Mouse (Mus musculus) liver, embryonic 13.5 days (tissue): ENCODE measurements around the gene Nav2. TPM values are rescaled to one million over a fixed set of nuclear protein-coding genes. Genes with fewer than 3 reads are reported as not detected.
A peak's percentile ranks its signal among the peaks of the same experiment; 100 is the strongest.

Experiments
- ATAC-seq: fragments of 200-750 bp; cut with Nextera tagmentation; 2 replicates; pipeline ENCODE4 v1.8.0; 2017; ENCODE audit warnings: low read depth, mild to moderate bottlenecking, moderate number of reproducible peaks, moderate library complexity
- DNase-seq: peaks from one replicate; pipeline ENCODE4 v3.0.0; 2022
- H3K27ac ChIP-seq: fragments of 300-500 bp; sonication (generic); 2 replicates; pipeline ENCODE4 v1.5.1; 2015; ENCODE audit warnings: moderate library complexity, mild to moderate bottlenecking, inconsistent platforms
- H3K27me3 ChIP-seq: fragments of 300-500 bp; sonication (generic); 2 replicates; pipeline ENCODE4 v1.6.1; 2015; ENCODE audit warnings: mild to moderate bottlenecking, inconsistent platforms
- H3K36me3 ChIP-seq: fragments of 300-500 bp; sonication (generic); 2 replicates; pipeline ENCODE4 v1.6.1; 2015; ENCODE audit warnings: mild to moderate bottlenecking, inconsistent platforms
- H3K4me1 ChIP-seq: fragments of 300-500 bp; sonication (generic); replicated peaks from 2 replicates; pipeline ENCODE4 v1.6.1; 2015; ENCODE audit warnings: inconsistent platforms
- H3K4me2 ChIP-seq: fragments of 300-500 bp; sonication (generic); 2 replicates; pipeline ENCODE4 v1.6.1; 2015; ENCODE audit warnings: inconsistent platforms, mild to moderate bottlenecking, moderate library complexity
- H3K4me3 ChIP-seq: fragments of 300-500 bp; sonication (generic); replicated peaks from 2 replicates; pipeline ENCODE4 v1.5.1; 2015; ENCODE audit warnings: mild to moderate bottlenecking, inconsistent platforms
- H3K9ac ChIP-seq: fragments of 300-500 bp; sonication (generic); 2 replicates; pipeline ENCODE4 v1.6.1; 2015; ENCODE audit warnings: mild to moderate bottlenecking, inconsistent platforms
- H3K9me3 ChIP-seq: fragments of 300-500 bp; sonication (generic); replicated peaks from 2 replicates; pipeline ENCODE4 v1.6.1; 2016; ENCODE audit warnings: inconsistent platforms
- WGBS: fragments of 180-500 bp; shearing (Covaris S2); methylation state at CpG from one replicate; pipeline ENCODE4 v1.1.7; 2015; ENCODE audit not compliant: insufficient replicate concordance; 5-methylcytosine and 5-hydroxymethylcytosine counted together
- polyA plus RNA-seq: library from polyadenylated mRNA; unstranded; fragments of >200 nt; fragmentation: Nextera tagmentation; extraction: Ambion mirVana; gene quantifications from 2 replicates; pipeline ENCODE4 v1.2.1, GENCODE M21; 2015

Nav2 gene
- polyA plus RNA-seq, 1 experiment from 2014 or later = 1.8 TPM

DNA sequence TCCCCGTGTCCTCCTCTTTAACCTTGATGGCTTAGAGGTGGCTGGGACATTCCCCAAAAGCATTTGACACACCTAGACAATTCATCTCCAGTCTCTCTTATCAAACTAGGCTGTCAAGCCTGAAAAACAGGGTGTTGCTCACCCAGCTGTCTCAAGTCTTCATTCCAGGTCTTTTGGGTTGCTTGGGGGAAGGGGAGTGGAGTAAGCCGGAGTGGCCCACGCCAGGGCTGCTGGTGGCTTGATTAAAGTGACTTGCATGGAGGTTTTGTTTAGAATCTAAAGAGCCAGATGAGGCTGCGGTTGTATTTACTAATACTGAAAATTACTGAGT is 614.6 kb downstream of the Nav2 start:
- Histone ChIP-seq H3K9ac (peak overlapping the region; percentile 43; the same call in 1 of the 2 replicates), H3K27me3 (peaks cover 21% of the 10 kb centered on the region), H3K4me1 (peaks cover 39% of the 10 kb centered on the region), H3K4me3 (peak overlapping the region; percentile 35), H3K4me2 (peak overlapping the region; percentile 46), H3K27ac (peak overlapping the region; percentile 50; the same call in 1 of the 2 replicates), H3K36me3 (no peaks in the 10 kb centered on the region), H3K9me3 (no peaks in the 10 kb centered on the region)
- ATAC-seq = no peak; the same call in 1 of the 2 replicates
- DNase-seq = no peak
- WGBS = 27% methylated on average over 4 of the region's 4 CpGs

DNA sequence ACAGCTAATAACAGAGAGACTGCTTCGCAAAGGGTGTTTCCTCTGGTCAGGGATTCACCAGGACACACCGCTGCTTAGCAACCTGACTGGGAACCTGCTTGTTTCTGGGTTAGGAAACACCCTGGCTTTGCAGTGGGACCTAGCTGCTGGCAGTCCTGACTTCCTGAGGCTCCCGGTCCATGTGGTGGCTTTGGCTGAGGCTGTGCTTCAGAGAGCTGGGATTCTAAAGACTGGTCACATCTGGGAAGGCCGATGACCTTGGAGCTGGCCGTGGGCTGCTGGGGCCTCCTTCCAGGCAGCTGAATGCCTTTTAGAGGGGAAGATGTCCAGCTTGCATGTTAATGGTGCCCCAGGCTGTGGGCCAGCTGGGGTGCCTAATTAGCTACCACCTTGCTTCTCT is 615.2 kb downstream of the Nav2 start:
- 40% methylated on average over 5 of the region's 5 CpGs for WGBS
- DNase-seq (no peak), ATAC-seq (no peak)
- Histone ChIP-seq H3K9me3 (no peaks in the 10 kb centered on the region), H3K36me3 (no peaks in the 10 kb centered on the region), H3K4me2 (peak overlapping the region; percentile 46), H3K4me3 (peak overlapping the region; percentile 35), H3K27ac (no peak overlapping the region), H3K9ac (no peak overlapping the region; the same call in 1 of the 2 replicates), H3K27me3 (peaks cover 21% of the 10 kb centered on the region), H3K4me1 (peaks cover 43% of the 10 kb centered on the region)

DNA sequence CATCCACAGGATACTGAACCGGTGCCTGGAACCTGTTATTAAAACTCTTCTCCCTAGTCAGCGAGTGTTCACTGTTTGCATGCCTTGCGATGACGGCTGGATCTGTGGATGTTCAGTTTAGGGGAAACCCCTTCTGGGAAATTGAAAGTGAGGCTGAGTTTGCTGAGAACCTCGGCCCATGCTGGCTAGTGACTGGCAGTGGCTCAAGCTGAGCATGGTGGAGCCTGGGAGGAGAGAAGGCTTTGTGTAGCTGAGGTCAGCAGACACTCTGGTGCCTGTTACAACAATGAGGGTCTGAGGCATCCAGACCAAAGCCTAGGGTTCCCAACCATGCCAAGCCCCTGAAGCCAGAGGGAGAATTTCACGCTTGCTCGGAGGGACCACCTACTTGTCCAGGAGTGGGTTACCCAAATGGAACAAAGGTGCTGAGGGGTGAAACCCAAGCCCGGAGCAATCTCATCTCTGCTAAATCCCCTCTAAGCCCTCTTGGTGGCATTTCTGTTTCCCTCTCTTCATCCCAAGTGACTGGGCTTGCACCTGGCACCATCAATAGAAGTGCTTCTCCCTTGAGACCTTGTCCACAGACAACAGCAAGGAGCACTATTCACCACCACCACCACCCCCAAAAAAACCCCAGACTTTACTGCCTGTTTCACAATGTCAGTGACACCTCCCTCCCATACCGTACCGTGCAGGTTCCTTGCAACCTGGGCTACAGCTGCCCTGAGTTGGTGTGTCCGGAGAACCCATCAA is 617.0 kb downstream of the Nav2 start:
- no peak overlapping the region for H3K27ac ChIP-seq

DNA sequence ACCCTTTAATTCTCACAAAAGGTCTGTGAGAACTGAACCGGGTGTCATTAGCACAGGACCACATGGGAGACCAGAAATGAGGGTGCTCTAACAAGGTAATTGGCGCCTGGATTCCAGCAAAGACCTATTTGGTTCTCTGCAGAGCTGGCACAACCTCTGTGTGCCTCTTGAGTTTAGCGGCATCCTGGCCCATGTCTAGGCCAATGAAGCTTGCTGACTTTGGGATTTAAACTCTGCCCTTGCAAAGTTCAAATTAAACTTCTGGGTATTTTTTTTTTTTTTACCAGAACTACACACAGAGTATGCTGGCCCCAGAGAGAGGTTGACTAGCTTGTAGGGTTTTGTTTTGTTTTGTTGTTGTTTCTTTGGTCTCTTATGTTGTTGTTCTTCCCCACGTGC is 617.6 kb downstream of the Nav2 start:
- Histone ChIP-seq H3K27ac (no peak overlapping the region), H3K4me1 (peaks cover 31% of the 10 kb centered on the region), H3K9me3 (no peaks in the 10 kb centered on the region), H3K9ac (no peak overlapping the region), H3K36me3 (no peaks in the 10 kb centered on the region), H3K27me3 (peaks cover 17% of the 10 kb centered on the region), H3K4me3 (no peak overlapping the region), H3K4me2 (no peak overlapping the region)
- WGBS = 58% methylated on average over 4 of the region's 4 CpGs
- ATAC-seq = no peak
- DNase-seq = no peak

More for the DNA sequence above, 617.0 kb downstream of the Nav2 start:
- Histone ChIP-seq H3K9me3 (no peaks in the 10 kb centered on the region), H3K4me1 (peaks cover 37% of the 10 kb centered on the region), H3K4me3 (no peak overlapping the region), H3K36me3 (no peaks in the 10 kb centered on the region), H3K4me2 (no peak overlapping the region), H3K27me3 (peaks cover 21% of the 10 kb centered on the region), H3K9ac (no peak overlapping the region)
- 60% methylated on average over 11 of the region's 11 CpGs for WGBS
- no peak for ATAC-seq
- no peak for DNase-seq

DNA sequence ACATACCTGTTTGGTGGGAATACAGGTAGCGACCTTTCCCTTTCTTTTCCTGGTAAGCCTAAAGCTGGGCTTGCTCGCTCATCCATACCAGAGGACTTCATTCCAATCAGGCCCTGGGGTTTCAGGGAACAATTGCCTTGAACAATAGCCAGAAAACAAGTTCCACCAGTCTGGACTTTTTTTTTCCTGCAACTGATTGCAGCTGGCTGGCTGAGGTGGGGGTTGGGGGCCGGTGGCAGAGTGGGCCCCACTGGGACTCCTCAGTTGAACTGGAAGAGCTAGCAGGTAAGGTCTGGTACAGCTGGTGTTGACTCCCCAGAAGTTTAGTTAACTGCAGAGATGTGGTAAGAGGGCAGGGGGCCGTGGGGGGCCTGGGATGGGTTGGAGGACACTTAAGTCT is 619.0 kb downstream of the Nav2 start:
- Histone ChIP-seq H3K27ac (no peak overlapping the region), H3K9me3 (no peaks in the 10 kb centered on the region), H3K27me3 (peaks cover 4% of the 10 kb centered on the region; the same call in 1 of the 2 replicates), H3K4me3 (no peak overlapping the region), H3K4me2 (no peak overlapping the region), H3K4me1 (peaks cover 20% of the 10 kb centered on the region), H3K36me3 (no peaks in the 10 kb centered on the region), H3K9ac (no peak overlapping the region)
- ATAC-seq (no peak), DNase-seq (no peak)
- 35% methylated on average over 4 of the region's 4 CpGs for WGBS

DNA sequence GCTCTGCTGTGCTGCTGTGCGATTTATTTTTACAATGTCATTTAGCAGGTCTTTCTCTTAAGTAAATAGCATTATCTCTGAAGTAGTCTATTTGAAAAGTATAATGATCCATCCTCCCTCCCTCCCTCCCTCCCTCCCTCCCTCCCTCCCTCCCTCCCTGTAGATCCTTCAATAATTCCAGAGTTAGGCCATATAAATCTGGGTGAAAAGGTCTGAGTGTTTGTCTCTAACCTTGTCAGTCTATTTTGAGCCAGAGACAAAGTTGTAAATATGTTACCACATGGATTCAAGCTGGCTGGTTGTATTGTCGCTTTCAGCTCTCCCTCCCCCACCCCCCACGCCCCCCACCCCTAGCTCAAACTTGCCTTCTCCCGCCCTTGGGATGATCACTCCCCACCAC is 619.4 kb downstream of the Nav2 start:
- H3K4me3 ChIP-seq = no peak overlapping the region

DNA sequence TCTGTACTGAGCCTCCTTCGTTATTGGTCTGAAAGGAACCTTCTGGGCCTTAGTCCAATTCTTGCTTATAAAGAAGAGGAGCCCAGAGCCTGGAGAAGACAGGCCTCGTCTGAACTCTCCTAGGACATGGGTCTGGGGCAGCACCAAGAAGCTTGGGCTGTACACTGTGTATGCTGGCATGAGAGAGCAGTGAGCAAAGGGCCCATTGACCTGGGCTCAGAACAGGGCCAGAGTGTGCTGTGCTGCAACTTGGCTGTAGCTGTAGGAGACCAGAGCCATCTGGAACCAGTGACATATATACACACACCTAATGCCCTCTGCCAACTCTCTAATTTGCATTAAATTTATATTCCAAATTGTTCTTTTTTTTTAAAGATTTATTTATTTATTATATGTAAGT is 621.0 kb downstream of the Nav2 start:
- Histone ChIP-seq H3K4me1 (peaks cover 21% of the 10 kb centered on the region), H3K27ac (no peak overlapping the region), H3K27me3 (no peaks in the 10 kb centered on the region), H3K4me3 (no peak overlapping the region), H3K4me2 (no peak overlapping the region), H3K36me3 (no peaks in the 10 kb centered on the region), H3K9me3 (no peaks in the 10 kb centered on the region), H3K9ac (no peak overlapping the region)
- WGBS = 52% methylated on average over 2 of the region's 2 CpGs
- ATAC-seq = no peak
- no peak for DNase-seq

More for the DNA sequence above, 619.4 kb downstream of the Nav2 start:
- Histone ChIP-seq H3K36me3 (no peaks in the 10 kb centered on the region), H3K4me1 (peaks cover 20% of the 10 kb centered on the region), H3K9me3 (no peaks in the 10 kb centered on the region), H3K27me3 (no peaks in the 10 kb centered on the region; the same call in 1 of the 2 replicates), H3K27ac (no peak overlapping the region), H3K9ac (no peak overlapping the region), H3K4me2 (no peak overlapping the region)
- ATAC-seq (no peak), DNase-seq (no peak)
- 28% methylated on average over 4 of the region's 4 CpGs for WGBS

DNA sequence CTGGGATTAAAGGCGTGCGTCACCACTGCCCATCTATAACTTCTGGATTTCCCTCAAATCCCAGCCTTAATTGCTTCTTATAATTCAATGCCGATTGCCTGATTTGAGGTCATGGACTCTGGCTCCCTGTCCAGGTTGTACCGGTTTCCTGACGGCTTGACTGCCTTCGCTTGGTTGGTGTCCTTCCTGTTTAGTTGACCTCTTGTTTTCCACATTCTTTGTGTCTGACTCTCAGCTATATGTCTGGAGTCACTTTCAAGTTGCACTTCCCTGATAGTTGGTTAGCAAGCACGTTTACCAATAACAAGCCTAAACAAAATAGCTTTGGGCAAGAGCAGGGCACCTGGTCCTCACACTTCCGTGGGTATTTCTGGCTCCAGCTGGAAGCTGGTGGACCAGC is 625.1 kb downstream of the Nav2 start:
- Histone ChIP-seq H3K27me3 (no peaks in the 10 kb centered on the region), H3K9me3 (no peaks in the 10 kb centered on the region), H3K4me3 (no peak overlapping the region), H3K4me1 (0 out of 2 replicates have a peak, but pooled peaks cover 8% of the 10 kb centered on the region), H3K9ac (no peak overlapping the region), H3K4me2 (no peak overlapping the region), H3K27ac (no peak overlapping the region), H3K36me3 (no peaks in the 10 kb centered on the region)
- WGBS = 60% methylated on average over 8 of the region's 8 CpGs
- DNase-seq (no peak), ATAC-seq (no peak)

DNA sequence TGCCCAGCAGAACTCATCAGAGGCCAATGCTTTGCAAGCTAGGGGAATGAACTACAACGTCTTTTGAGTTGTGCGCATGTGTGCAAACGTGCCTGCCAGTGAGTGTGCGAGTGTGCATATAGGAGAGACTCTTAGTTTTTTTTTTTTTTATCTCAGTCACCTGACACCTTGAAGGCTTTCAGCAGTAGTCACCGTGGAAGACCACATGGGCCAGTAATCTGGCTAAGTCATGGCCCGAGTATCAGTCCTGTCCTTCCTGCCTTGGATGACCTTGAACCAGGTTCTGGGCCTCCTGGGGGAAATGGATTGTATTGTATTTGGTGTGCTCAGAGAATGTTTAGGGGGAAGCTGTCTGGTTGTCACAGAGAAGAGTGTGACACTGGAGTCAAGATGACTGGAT is 625.7 kb downstream of the Nav2 start:
- Histone ChIP-seq H3K27ac (no peak overlapping the region), H3K4me2 (no peak overlapping the region), H3K36me3 (no peaks in the 10 kb centered on the region), H3K4me3 (no peak overlapping the region), H3K4me1 (0 out of 2 replicates have a peak, but pooled peaks cover 8% of the 10 kb centered on the region), H3K9ac (no peak overlapping the region), H3K27me3 (no peaks in the 10 kb centered on the region), H3K9me3 (no peaks in the 10 kb centered on the region)
- no peak for DNase-seq
- ATAC-seq = no peak
- 59% methylated on average over 6 of the region's 6 CpGs for WGBS

DNA sequence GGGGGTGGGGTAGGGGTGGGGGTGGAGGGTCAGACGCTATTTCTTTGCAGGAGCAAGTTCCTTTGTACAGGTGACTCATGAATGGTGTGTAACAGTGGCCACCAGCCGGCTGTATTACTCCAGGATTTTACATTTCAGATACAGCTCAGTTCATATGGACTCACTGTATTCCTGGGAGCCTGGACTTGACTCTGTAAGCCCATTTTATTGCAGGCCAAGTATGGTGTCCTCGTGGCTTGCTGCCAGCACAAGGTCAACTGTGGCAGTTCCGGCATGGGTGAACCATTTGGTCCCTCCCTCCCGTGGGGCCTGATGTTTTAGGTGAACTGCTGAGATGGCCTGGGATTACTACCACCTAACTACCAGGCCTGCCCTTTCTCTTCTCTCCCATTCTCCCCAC is 629.8 kb downstream of the Nav2 start:
- WGBS = 56% methylated on average over 5 of the region's 5 CpGs
- Histone ChIP-seq H3K4me1 (0 out of 2 replicates have a peak, but pooled peaks cover 8% of the 10 kb centered on the region), H3K9ac (no peak overlapping the region)

DNA sequence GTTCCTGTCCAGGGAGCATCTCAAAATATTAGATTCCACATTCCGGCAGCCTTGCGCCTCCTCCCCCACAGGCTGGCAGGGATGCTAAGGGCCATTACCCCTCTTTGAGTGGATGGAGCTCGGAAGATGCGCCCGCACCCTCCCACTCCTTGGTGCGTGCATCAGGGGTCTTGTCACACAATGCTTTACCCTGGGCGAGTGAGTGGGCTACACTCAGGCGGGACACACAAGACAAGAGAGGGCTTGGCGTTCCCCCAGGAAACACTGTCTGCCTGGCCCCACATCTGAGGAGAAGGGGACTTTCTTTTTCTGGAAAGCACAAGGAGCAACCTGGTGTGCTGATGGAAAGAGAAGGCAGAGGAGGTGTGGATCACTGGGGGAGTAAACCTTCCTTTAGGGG is 631.7 kb downstream of the Nav2 start:
- no peak overlapping the region for H3K4me3 ChIP-seq
- ATAC-seq = no peak
- H3K9ac ChIP-seq = no peak overlapping the region
- H3K9me3 ChIP-seq = no peaks in the 10 kb centered on the region
- H3K36me3 ChIP-seq = no peaks in the 10 kb centered on the region
- no peak for DNase-seq
- peaks cover 4% of the 10 kb centered on the region; the same call in 1 of the 2 replicates for H3K4me1 ChIP-seq
- 73% methylated on average over 9 of the region's 9 CpGs for WGBS
- H3K4me2 ChIP-seq = no peak overlapping the region
- H3K27me3 ChIP-seq = no peaks in the 10 kb centered on the region
- no peak overlapping the region for H3K27ac ChIP-seq

More for the DNA sequence above, 629.8 kb downstream of the Nav2 start:
- H3K9me3 ChIP-seq = no peaks in the 10 kb centered on the region
- H3K4me3 ChIP-seq = no peak overlapping the region
- no peak overlapping the region for H3K4me2 ChIP-seq
- no peaks in the 10 kb centered on the region for H3K27me3 ChIP-seq
- DNase-seq (no peak), ATAC-seq (no peak)
- H3K36me3 ChIP-seq = no peaks in the 10 kb centered on the region
- H3K27ac ChIP-seq = no peak overlapping the region

DNA sequence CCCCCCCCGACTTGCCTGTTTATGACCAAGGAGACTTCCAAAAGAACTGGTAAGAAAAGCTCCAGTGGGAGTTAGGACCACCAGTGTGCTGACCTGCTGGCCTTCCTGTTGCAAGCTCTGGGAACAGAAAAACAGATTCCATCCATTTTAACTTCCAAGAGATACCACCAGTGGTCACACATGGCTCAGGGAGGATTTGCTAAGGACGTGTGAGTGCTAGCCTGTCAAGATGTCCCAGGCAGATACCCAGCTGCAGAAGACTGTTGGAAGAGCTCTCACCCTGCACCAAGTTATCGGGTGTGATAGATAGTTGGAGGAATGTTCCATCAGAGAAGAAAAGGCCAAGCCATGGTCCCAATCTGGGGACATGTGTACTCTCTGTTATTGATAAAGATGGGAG is 633.6 kb downstream of the Nav2 start:
- no peaks in the 10 kb centered on the region for H3K36me3 ChIP-seq
- no peaks in the 10 kb centered on the region for H3K27me3 ChIP-seq
- no peak for ATAC-seq
- WGBS = 45% methylated on average over 3 of the region's 3 CpGs
- H3K9ac ChIP-seq = no peak overlapping the region
- H3K4me2 ChIP-seq = no peak overlapping the region
- H3K4me1 ChIP-seq = peaks cover 4% of the 10 kb centered on the region; the same call in 1 of the 2 replicates
- H3K4me3 ChIP-seq = no peak overlapping the region
- H3K9me3 ChIP-seq = no peaks in the 10 kb centered on the region
- no peak for DNase-seq
- H3K27ac ChIP-seq = no peak overlapping the region
